In genomic region chr4:101998267-101998922, GRCm38 (mm10) we compare ENCODE assay signal across 9 mouse cellular contexts. TPM values are rescaled to one million over a fixed set of nuclear protein-coding genes. Genes with fewer than 3 reads are reported as not detected.
A peak's percentile ranks its signal among the peaks of the same experiment; 100 is the strongest.
DNase-seq lines count a peak whose midpoint lies in the region; ATAC-seq and TF ChIP-seq lines count a peak whose summit lies in the region.
"Had no signal": no experiment of that assay in that cellular context is flagged by ENCODE, and none has a peak within 500 bp of the region (broad histone marks: within the 10 kb centered on the region; RNA-seq: fewer than 3 reads in every experiment).

No protein-coding gene starts in this region.

- no peak overlapping the region for H3K9ac ChIP-seq in intestine, postnatal 0 days (ENCODE audit: low read depth, low read length)
- H3K9ac ChIP-seq in limb, embryonic 12.5 days (replicated peaks): no peak overlapping the region
- H3K9ac ChIP-seq: embryonic facial prominence, embryonic 15.5 days had no signal

- TF ChIP-seq CTCF in intestine, postnatal 0 days (IDR thresholded peaks at IDR 0.05; ENCODE audit: low read depth): peak; percentile 90

- H3K4me1 ChIP-seq in intestine, postnatal 0 days (replicated peaks; ENCODE audit: control insufficient read depth, insufficient read depth, low read length): no peaks in the 10 kb centered on the region
- no peaks in the 10 kb centered on the region for H3K4me1 ChIP-seq in limb, embryonic 12.5 days (replicated peaks)
- H3K4me1 ChIP-seq: embryonic facial prominence, embryonic 15.5 days had no signal

- H3K36me3 ChIP-seq in intestine, postnatal 0 days (ENCODE audit: control insufficient read depth, insufficient read depth): no peaks in the 10 kb centered on the region
- H3K36me3 ChIP-seq in limb, embryonic 12.5 days: no peaks in the 10 kb centered on the region
- H3K36me3 ChIP-seq: embryonic facial prominence, embryonic 15.5 days had no signal

- no peaks in the 10 kb centered on the region for H3K9me3 ChIP-seq in intestine, postnatal 0 days (ENCODE audit: control insufficient read depth)
- no peaks in the 10 kb centered on the region for H3K9me3 ChIP-seq in limb, embryonic 12.5 days
- H3K9me3 ChIP-seq: embryonic facial prominence, embryonic 15.5 days had no signal

- ATAC-seq in intestine, postnatal 0 days: peak; percentile 43; the same call in 1 of the 2 replicates
- ATAC-seq in limb, embryonic 12.5 days (ENCODE audit: insufficient number of reproducible peaks, insufficient read depth, low FRiP score, low TSS enrichment, low read depth): 0 out of 2 replicates have a peak, but pooled peaks have one; percentile 37

- no peak overlapping the region for H3K4me3 ChIP-seq in intestine, postnatal 0 days (ENCODE audit: low read depth, low read length)
- H3K4me3 ChIP-seq in limb, embryonic 12.5 days (replicated peaks): no peak overlapping the region
- H3K4me3 ChIP-seq: embryonic facial prominence, embryonic 15.5 days had no signal

- WGBS in intestine, postnatal 0 days: 35% methylated on average over 15 of the region's 15 CpGs
- 41% methylated on average over 15 of the region's 15 CpGs for WGBS in limb, embryonic 12.5 days

- no peak overlapping the region for H3K4me2 ChIP-seq in intestine, postnatal 0 days (replicated peaks; ENCODE audit: low read depth)
- H3K4me2 ChIP-seq in limb, embryonic 12.5 days: no peak overlapping the region
- H3K4me2 ChIP-seq: embryonic facial prominence, embryonic 15.5 days had no signal

- peak; percentile 22 to 39 for DNase-seq in urinary bladder, adult 18-20 months (ENCODE audit: low spot score in 2 of 2)
- no peak for DNase-seq in urinary bladder, postnatal 10 days (ENCODE audit: low spot score)
- peak; percentile 83 to 84 for DNase-seq in cerebellum, postnatal 10 days
- peak; percentile 74 for DNase-seq in frontal cortex, postnatal 36 days (ENCODE audit: low spot score in 2 of 2)
- peak; percentile 73 for DNase-seq in neural tube, embryonic 10.5 days (ENCODE audit: extremely low spot score, low spot score)
- DNase-seq in testis, postnatal 14 days (ENCODE audit: low spot score): peak; percentile 22

- no peaks in the 10 kb centered on the region for H3K27me3 ChIP-seq in intestine, postnatal 0 days (replicated peaks; ENCODE audit: control insufficient read depth, insufficient read depth, low read length)
- H3K27me3 ChIP-seq in limb, embryonic 12.5 days: no peaks in the 10 kb centered on the region
- H3K27me3 ChIP-seq: embryonic facial prominence, embryonic 15.5 days had no signal

- H3K27ac ChIP-seq in intestine, postnatal 0 days (ENCODE audit: low read depth, low read length): no peak overlapping the region
- no peak overlapping the region for H3K27ac ChIP-seq in limb, embryonic 12.5 days
- H3K27ac ChIP-seq: embryonic facial prominence, embryonic 15.5 days had no signal

RNA-seq across cellular contexts. Expression of gene Gm12789, which starts 12.0 kb away (rescaled TPM):
- polyA plus RNA-seq in intestine, postnatal 0 days (2015; fragmentation: Nextera tagmentation; extraction: Ambion mirVana): not detected in 2 replicates
- not detected in 2 replicates for polyA plus RNA-seq in limb, embryonic 12.5 days (2016; fragmentation: Nextera tagmentation; extraction: Ambion mirVana)
- polyA plus RNA-seq: embryonic facial prominence, embryonic 15.5 days had no signal

RNA-seq across cellular contexts. Expression of gene Gm12790, which starts 17.5 kb away (rescaled TPM):
- polyA plus RNA-seq in intestine, postnatal 0 days (2015; fragmentation: Nextera tagmentation; extraction: Ambion mirVana): not detected in 2 replicates
- polyA plus RNA-seq in limb, embryonic 12.5 days (2016; fragmentation: Nextera tagmentation; extraction: Ambion mirVana): not detected in 2 replicates
- polyA plus RNA-seq: embryonic facial prominence, embryonic 15.5 days had no signal

RNA-seq across cellular contexts. Expression of gene Gm12794, which starts 58.2 kb away (rescaled TPM):
- polyA plus RNA-seq in intestine, postnatal 0 days (2015; fragmentation: Nextera tagmentation; extraction: Ambion mirVana): not detected in 2 replicates
- not detected in 2 replicates for polyA plus RNA-seq in limb, embryonic 12.5 days (2016; fragmentation: Nextera tagmentation; extraction: Ambion mirVana)
- polyA plus RNA-seq: embryonic facial prominence, embryonic 15.5 days had no signal
